Mouse (Mus musculus): ENCODE data around the gene 1700001C19Rik.
"Not testable (repeated sequence)": the region's sequence is repeated elsewhere in the genome, so short reads cannot be mapped to it uniquely, and the experiment has no call there.

The 1700001C19Rik gene

DNA sequence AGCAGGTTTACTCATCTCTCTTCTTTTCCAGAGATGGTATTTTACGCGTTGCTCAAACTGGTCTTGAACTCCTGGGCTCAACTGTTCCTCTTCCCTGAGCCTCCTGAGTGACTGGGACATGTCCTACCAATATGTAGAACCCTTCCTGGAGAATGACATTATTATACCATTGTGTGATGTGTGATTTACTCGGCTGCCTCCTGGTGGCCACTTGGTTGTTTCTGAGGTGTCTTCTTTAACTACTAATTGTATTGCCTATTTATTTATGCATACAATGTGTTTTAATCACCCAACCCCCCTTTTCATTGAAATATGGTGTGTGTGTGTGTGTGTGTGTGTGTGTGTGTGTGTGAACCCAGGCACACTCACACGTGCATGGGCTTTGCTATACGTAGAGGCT lies 6.4 kb downstream of the 1700001C19Rik start:
- no peak for DNase-seq (ENCODE audit: low spot score in 2 of 2)

- DNase-seq (ENCODE audit: low spot score in 2 of 2): no peak
Observed at GRCm38 (mm10) chr17:47428831-47429304, 8.3 kb downstream of the 1700001C19Rik start.

DNA sequence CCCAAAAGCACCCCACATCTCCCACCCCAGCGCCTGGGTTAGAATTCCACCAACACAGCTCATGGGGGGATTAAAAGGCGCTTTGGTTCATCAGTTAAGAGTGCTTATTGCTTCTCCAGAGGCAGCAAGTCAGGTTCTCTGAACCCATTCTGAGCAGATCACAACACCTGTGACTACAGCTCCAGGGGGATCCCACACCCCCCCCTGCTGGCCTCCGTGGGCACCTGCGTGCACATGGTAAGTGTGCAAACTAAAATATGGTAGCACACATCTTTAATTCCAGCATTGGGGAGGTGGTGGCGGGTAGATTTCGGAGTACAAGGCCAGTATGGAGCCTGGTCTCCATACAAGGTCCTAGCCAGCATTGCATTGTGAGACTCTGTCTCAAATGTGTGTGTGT lies 9.9 kb downstream of the 1700001C19Rik start:
- no peak for DNase-seq (ENCODE audit: low spot score in 2 of 2)

- DNase-seq (ENCODE audit: low spot score in 2 of 2): no peak
Observed at GRCm38 (mm10) chr17:47424186-47424585, 13.0 kb downstream of the 1700001C19Rik start.

GRCm38 (mm10) chr17:47422616-47423015 lies 14.6 kb downstream of the 1700001C19Rik start:
- not testable (repeated sequence) for DNase-seq (ENCODE audit: low spot score in 2 of 2)

- no peak for DNase-seq (ENCODE audit: low spot score in 2 of 2)
Observed at GRCm38 (mm10) chr17:47421566-47421965, 15.6 kb downstream of the 1700001C19Rik start.

DNA sequence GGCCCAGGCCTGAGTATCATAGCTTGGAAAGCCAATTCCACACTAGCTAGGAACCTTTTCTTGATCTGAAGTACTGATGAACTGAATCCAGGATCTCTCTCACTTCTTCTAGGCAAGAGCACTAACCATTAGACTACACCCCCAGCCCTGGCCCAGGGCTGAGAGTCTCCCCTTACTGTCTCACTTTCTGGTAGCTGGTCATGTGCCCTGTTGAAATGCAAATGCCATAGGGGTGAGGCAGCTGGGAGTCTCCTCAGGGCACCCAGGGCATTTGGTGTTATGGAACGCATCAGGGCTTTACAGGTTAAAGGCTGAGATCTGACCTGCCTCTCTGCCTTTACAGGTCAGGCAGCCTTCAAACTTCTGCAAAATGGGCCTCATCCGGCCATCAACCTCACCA lies 17.0 kb downstream of the 1700001C19Rik start:
- no peak for DNase-seq (ENCODE audit: low spot score in 2 of 2)

GRCm38 (mm10) chr17:47409897-47410861 lies 27.0 kb downstream of the 1700001C19Rik start:
- not testable (repeated sequence) for DNase-seq (ENCODE audit: low spot score in 2 of 2)

- DNase-seq (ENCODE audit: low spot score in 2 of 2): peak in 1 of 2 experiments; percentile 76
Observed at GRCm38 (mm10) chr17:47408558-47408898, 28.6 kb downstream of the 1700001C19Rik start.

- no peak for DNase-seq (ENCODE audit: low spot score in 2 of 2)
Observed at GRCm38 (mm10) chr17:47407717-47408557, 29.2 kb downstream of the 1700001C19Rik start.

DNA sequence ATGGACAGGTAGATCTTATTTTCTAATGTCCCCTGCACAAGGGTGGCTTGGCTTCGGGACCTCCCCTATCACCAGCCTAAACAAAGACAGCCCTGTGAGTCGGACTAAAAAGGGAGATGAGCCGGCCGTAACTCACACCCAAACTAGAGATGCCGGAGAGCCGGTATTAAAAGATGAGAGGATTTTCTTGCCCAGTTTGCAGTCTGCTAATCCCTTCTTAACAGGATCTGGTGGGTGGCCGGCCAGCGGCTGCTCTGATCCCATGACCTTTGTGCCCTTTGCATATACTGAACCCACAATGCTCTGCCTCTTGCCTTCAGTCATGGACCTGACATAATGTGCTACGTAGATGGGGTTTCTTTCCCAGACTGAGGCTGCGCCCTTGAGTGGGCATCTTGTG lies 36.7 kb downstream of the 1700001C19Rik start, which contains the start of gene Guca1a:
Gene Guca1a (minus strand): TSS at position 134 of the 400 bp plus-strand sequence.
- no peak for DNase-seq (ENCODE audit: low spot score in 2 of 2)

GRCm38 (mm10) chr17:47399091-47399490 lies 38.1 kb downstream of the 1700001C19Rik start:
- no peak for DNase-seq (ENCODE audit: low spot score in 2 of 2)

GRCm38 (mm10) chr17:47395376-47395913 lies 41.7 kb downstream of the 1700001C19Rik start:
- peak; percentile 46 to 69 for DNase-seq (ENCODE audit: low spot score in 2 of 2)

DNA sequence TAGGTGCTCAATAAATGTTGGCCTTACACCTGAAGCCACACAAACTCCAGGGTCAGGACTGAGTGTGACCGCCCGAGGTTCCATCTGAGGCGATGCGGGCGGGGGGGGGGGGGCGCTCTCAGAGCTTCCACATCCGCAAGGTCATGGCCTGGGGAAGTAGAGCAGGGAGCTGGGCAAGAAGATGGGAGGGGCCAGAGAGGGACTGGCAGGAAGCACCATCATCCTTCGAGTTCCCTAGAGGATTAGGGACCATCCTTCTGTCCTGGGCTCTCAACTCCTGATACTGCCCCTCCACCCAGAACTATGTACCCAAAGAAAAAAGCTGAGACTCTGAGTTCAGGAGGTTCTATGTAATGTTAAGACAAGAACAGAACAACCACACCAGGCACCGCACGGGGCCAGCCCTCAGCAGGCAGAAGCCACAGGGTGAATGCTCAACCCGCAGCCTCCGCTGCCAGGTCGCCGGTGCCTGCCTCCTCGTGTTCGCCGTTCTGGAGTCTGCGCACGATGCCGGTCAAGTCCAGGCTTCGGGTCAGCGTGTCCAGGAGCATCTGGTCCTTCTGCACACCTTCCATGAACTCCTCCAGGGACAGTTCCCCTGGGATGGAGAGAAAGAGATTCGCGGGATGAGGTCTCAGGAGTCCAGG lies 42.8 kb downstream of the 1700001C19Rik start:
- DNase-seq (ENCODE audit: low spot score in 2 of 2): no peak

- no peak for DNase-seq (ENCODE audit: low spot score in 2 of 2)
Observed at GRCm38 (mm10) chr17:47386649-47387048, 50.5 kb downstream of the 1700001C19Rik start.

- DNase-seq (ENCODE audit: low spot score in 2 of 2): no peak
Observed at GRCm38 (mm10) chr17:47385145-47385544, 52.0 kb downstream of the 1700001C19Rik start, which contains the start of gene Guca1b. Guca1b (plus strand) TSS chr17:47385393.

GRCm38 (mm10) chr17:47384064-47384463 lies 53.1 kb downstream of the 1700001C19Rik start:
- DNase-seq (ENCODE audit: low spot score in 2 of 2): no peak

GRCm38 (mm10) chr17:47383266-47383665 lies 53.9 kb downstream of the 1700001C19Rik start:
- no peak for DNase-seq (ENCODE audit: low spot score in 2 of 2)

GRCm38 (mm10) chr17:47381917-47382316 lies 55.3 kb downstream of the 1700001C19Rik start:
- DNase-seq (ENCODE audit: low spot score in 2 of 2): no peak

DNA sequence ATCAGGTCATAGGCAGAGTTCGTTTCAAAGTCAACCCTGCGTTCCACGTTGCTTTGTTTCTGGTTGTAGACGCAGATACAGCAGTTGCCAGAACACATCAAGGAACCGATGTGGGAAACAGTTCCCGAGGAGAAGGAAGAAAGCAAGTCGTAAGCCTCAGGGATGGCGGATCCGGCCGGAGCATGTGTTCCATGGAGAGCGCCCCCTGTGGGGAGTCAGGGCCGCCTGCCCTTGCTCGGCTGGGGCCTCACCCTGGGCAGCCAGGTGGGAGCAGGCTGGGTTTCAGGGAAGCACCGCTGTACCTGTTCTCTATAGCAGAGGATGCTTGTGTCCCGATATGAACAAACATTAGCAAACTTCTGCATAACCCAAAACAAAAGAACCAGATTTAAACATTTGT lies 59.0 kb downstream of the 1700001C19Rik start:
- no peak for DNase-seq (ENCODE audit: low spot score in 2 of 2)

GRCm38 (mm10) chr17:47376779-47377280 lies 60.3 kb downstream of the 1700001C19Rik start:
- no peak for DNase-seq (ENCODE audit: low spot score in 2 of 2)

Measured in urinary bladder, postnatal 4 days (tissue).